Comparison of ENCODE assay signal across 17 mouse cellular contexts in genomic region chr16:7701471-7701870, GRCm38 (mm10).
DNase-seq lines count a peak whose midpoint lies in the region; ATAC-seq and TF ChIP-seq lines count a peak whose summit lies in the region.
"Had no signal": no experiment of that assay in that cellular context is flagged by ENCODE, and none has a peak within 500 bp of the region (broad histone marks: within the 10 kb centered on the region; RNA-seq: fewer than 3 reads in every experiment).

No protein-coding gene starts in this region.

- intact Hi-C loops in gastrocnemius, postnatal 14 days (cut with DNase I; ENCODE audit: low total_unique reads), result no loop called here

- H3K27me3 ChIP-seq in heart, embryonic 12.5 days (replicated peaks), result no peaks in the 10 kb centered on the region
- no peaks in the 10 kb centered on the region for H3K27me3 ChIP-seq in kidney, postnatal 0 days (ENCODE audit: insufficient read depth, low read length)
- H3K27me3 ChIP-seq in kidney, embryonic 15.5 days, result no peaks in the 10 kb centered on the region
- H3K27me3 ChIP-seq: limb, embryonic 15.5 days; neural tube, embryonic 12.5 days; stomach, embryonic 15.5 days had no signal

- ATAC-seq in heart, embryonic 12.5 days (ENCODE audit: insufficient number of reproducible peaks, low FRiP score), result no peak
- ATAC-seq in kidney, postnatal 0 days (replicated peaks; ENCODE audit: low FRiP score, low read depth), result no peak
- ATAC-seq in kidney, embryonic 15.5 days (replicated peaks; ENCODE audit: low FRiP score), result no peak
- ATAC-seq: inflammation-experienced regulatory T-cells, adult 6 months had no signal

- peak; percentile 10 to 12 for DNase-seq in heart, adult 18-20 months
- DNase-seq in kidney, postnatal 0 days (ENCODE audit: low spot score), result peak; percentile 22
- peak; percentile 1 for DNase-seq in adrenal gland, postnatal 25 days
- peak; percentile 27 for DNase-seq in gastrocnemius, postnatal 14 days
- no peak for DNase-seq in layer of hippocampus, postnatal 10 days (ENCODE audit: low spot score in 2 of 2)
- DNase-seq in thymus, postnatal 10 days (ENCODE audit: low spot score in 2 of 2), result no peak
- DNase-seq: cerebellum, adult 11 months; cerebellum, postnatal 36 days; lung, adult 2 months; thymus, postnatal 36 days had no signal

- no peak for TF ChIP-seq CTCF in kidney, postnatal 0 days (IDR thresholded peaks at IDR 0.05; ENCODE audit: low read depth)

- H3K4me3 ChIP-seq in heart, embryonic 12.5 days, result no peak overlapping the region
- H3K4me3 ChIP-seq in kidney, postnatal 0 days (replicated peaks; ENCODE audit: low read depth, low read length), result no peak overlapping the region
- no peak overlapping the region for H3K4me3 ChIP-seq in kidney, embryonic 15.5 days (replicated peaks)
- H3K4me3 ChIP-seq: limb, embryonic 15.5 days; neural tube, embryonic 12.5 days; stomach, embryonic 15.5 days had no signal

- H3K4me1 ChIP-seq in heart, embryonic 12.5 days (replicated peaks), result no peaks in the 10 kb centered on the region
- no peaks in the 10 kb centered on the region for H3K4me1 ChIP-seq in kidney, postnatal 0 days (replicated peaks; ENCODE audit: insufficient read depth, low read length)
- H3K4me1 ChIP-seq in kidney, embryonic 15.5 days, result no peaks in the 10 kb centered on the region
- H3K4me1 ChIP-seq: limb, embryonic 15.5 days; neural tube, embryonic 12.5 days; stomach, embryonic 15.5 days had no signal

- H3K9ac ChIP-seq in heart, embryonic 12.5 days, result no peak overlapping the region
- H3K9ac ChIP-seq in kidney, postnatal 0 days (ENCODE audit: low read depth, low read length), result no peak overlapping the region
- no peak overlapping the region for H3K9ac ChIP-seq in kidney, embryonic 15.5 days
- H3K9ac ChIP-seq: limb, embryonic 15.5 days; neural tube, embryonic 12.5 days; stomach, embryonic 15.5 days had no signal

- no peaks in the 10 kb centered on the region for H3K9me3 ChIP-seq in heart, embryonic 12.5 days (replicated peaks)
- H3K9me3 ChIP-seq in kidney, postnatal 0 days (replicated peaks; ENCODE audit: low read length), result no peaks in the 10 kb centered on the region
- H3K9me3 ChIP-seq in kidney, embryonic 15.5 days (replicated peaks), result no peaks in the 10 kb centered on the region
- H3K9me3 ChIP-seq: limb, embryonic 15.5 days; neural tube, embryonic 12.5 days; stomach, embryonic 15.5 days had no signal

- no peak overlapping the region for H3K4me2 ChIP-seq in heart, embryonic 12.5 days
- H3K4me2 ChIP-seq in kidney, postnatal 0 days (ENCODE audit: low read length), result no peak overlapping the region
- H3K4me2 ChIP-seq in kidney, embryonic 15.5 days, result no peak overlapping the region
- H3K4me2 ChIP-seq: limb, embryonic 15.5 days; neural tube, embryonic 12.5 days; stomach, embryonic 15.5 days had no signal

- 70% methylated on average over 4 of the region's 4 CpGs for WGBS in heart, embryonic 12.5 days
- WGBS in kidney, postnatal 0 days, result 42% methylated on average over 4 of the region's 4 CpGs
- 55% methylated on average over 4 of the region's 4 CpGs for WGBS in kidney, embryonic 15.5 days

- H3K36me3 ChIP-seq in heart, embryonic 12.5 days, result no peaks in the 10 kb centered on the region
- H3K36me3 ChIP-seq in kidney, postnatal 0 days (ENCODE audit: insufficient read depth, low read length), result no peaks in the 10 kb centered on the region
- H3K36me3 ChIP-seq in kidney, embryonic 15.5 days, result no peaks in the 10 kb centered on the region
- H3K36me3 ChIP-seq: G1E; limb, embryonic 15.5 days; neural tube, embryonic 12.5 days; stomach, embryonic 15.5 days had no signal

- H3K27ac ChIP-seq in heart, embryonic 12.5 days (ENCODE audit: poor library complexity, severe bottlenecking), result no peak overlapping the region
- no peak overlapping the region for H3K27ac ChIP-seq in kidney, postnatal 0 days
- no peak overlapping the region for H3K27ac ChIP-seq in kidney, embryonic 15.5 days
- H3K27ac ChIP-seq: limb, embryonic 15.5 days; neural tube, embryonic 12.5 days; stomach, embryonic 15.5 days had no signal

Comparison
In these comparisons a context has a peak if more than half of its experiments do, and no peak if none do; other contexts are left out.
1. DNase-seq: peak in heart, adult 18-20 months (2 of 2), kidney, postnatal 0 days (single experiment), adrenal gland, postnatal 25 days (single experiment) and gastrocnemius, postnatal 14 days (single experiment); none in layer of hippocampus, postnatal 10 days (0 of 2) and thymus, postnatal 10 days (0 of 2).